Mouse (Mus musculus): Measurements from ENCODE around the gene Wdfy4. TPM values are rescaled to one million over a fixed set of nuclear protein-coding genes. Genes with fewer than 3 reads are reported as not detected.

The Wdfy4 gene
- total and polyA plus RNA-seq, 3 experiments: 27.0 to 34.8 (median 30.9) TPM

GRCm38 (mm10) chr14:33019050-33019449, 166.3 kb downstream of the Wdfy4 start:
- Histone ChIP-seq H3K27me3 (ENCODE audit: control insufficient read depth in 1 of 2, insufficient read depth in 2 of 2, low read length in 2 of 2) (no peaks in the 10 kb centered on the region), H3K36me3 (ENCODE audit: control insufficient read depth in 1 of 2, insufficient read depth in 2 of 2, low read length in 2 of 2) (no peaks in the 10 kb centered on the region; a peak in 1 of 4 replicates), H3K4me1 (ENCODE audit: control insufficient read depth in 1 of 2, insufficient read depth in 2 of 2, low read length in 2 of 2) (no peaks in the 10 kb centered on the region), H3K9me3 (replicated peaks; ENCODE audit: insufficient read depth, low read length) (no peaks in the 10 kb centered on the region), H3K9ac (ENCODE audit: control insufficient read depth, low read depth, low read length, poor library complexity, severe bottlenecking) (no peak overlapping the region), H3K4me3 (ENCODE audit: control insufficient read depth in 1 of 2, insufficient read depth in 1 of 2, low read depth in 2 of 2, low read length in 2 of 2) (no peak overlapping the region), H3K79me2 (ENCODE audit: control insufficient read depth, insufficient read depth, low read length, poor library complexity) (no peaks in the 10 kb centered on the region), H3K27ac (ENCODE audit: control insufficient read depth, low read depth, low read length) (no peak overlapping the region)
- no peak for DNase-seq (ENCODE audit: low read depth, low spot score)
- TF ChIP-seq RCOR1 (IDR thresholded peaks at IDR 0.05; ENCODE audit: low read depth, low read length) (no peak), POLR2A (IDR thresholded peaks at IDR 0.05; ENCODE audit: control insufficient read depth in 1 of 2, insufficient read depth in 1 of 2, low read depth in 1 of 2, low read length in 2 of 2, poor library complexity in 1 of 2) (no peak), E2F4 (IDR thresholded peaks at IDR 0.05; ENCODE audit: borderline replicate concordance, low read depth, low read length) (no peak), ZKSCAN1 (IDR thresholded peaks at IDR 0.05; ENCODE audit: low read depth, low read length) (no peak), ELF1 (IDR thresholded peaks at IDR 0.05; ENCODE audit: low read depth, low read length) (no peak), JUND (IDR thresholded peaks at IDR 0.05; ENCODE audit: low read depth, low read length) (no peak), ZMIZ1 (IDR thresholded peaks at IDR 0.05; ENCODE audit: low read depth, low read length) (no peak), MAX (IDR thresholded peaks at IDR 0.05; ENCODE audit: low read length) (no peak), ETS1 (IDR thresholded peaks at IDR 0.05; ENCODE audit: low read depth, low read length) (no peak), RAD21 (IDR thresholded peaks at IDR 0.05; ENCODE audit: low read depth, low read length) (no peak), EP300 (IDR thresholded peaks at IDR 0.05; ENCODE audit: low read depth in 1 of 2, low read length in 2 of 2) (no peak)

GRCm38 (mm10) chr14:33007638-33008037, 177.7 kb downstream of the Wdfy4 start:
- H3K27ac ChIP-seq (ENCODE audit: control insufficient read depth, low read depth, low read length): no peak overlapping the region
- H3K4me1 ChIP-seq (ENCODE audit: control insufficient read depth in 1 of 2, insufficient read depth in 2 of 2, low read length in 2 of 2): no peaks in the 10 kb centered on the region
- no peaks in the 10 kb centered on the region for H3K36me3 ChIP-seq (ENCODE audit: control insufficient read depth in 1 of 2, insufficient read depth in 2 of 2, low read length in 2 of 2)
- no peaks in the 10 kb centered on the region for H3K9me3 ChIP-seq (replicated peaks; ENCODE audit: insufficient read depth, low read length)
- H3K9ac ChIP-seq (ENCODE audit: control insufficient read depth, low read depth, low read length, poor library complexity, severe bottlenecking): no peak overlapping the region
- no peak for TF ChIP-seq USF2 (IDR thresholded peaks at IDR 0.05; ENCODE audit: borderline replicate concordance in 1 of 2, insufficient read depth in 1 of 2, low read depth in 1 of 2, low read length in 2 of 2)
- TF ChIP-seq NELFE (IDR thresholded peaks at IDR 0.05; ENCODE audit: low read depth, low read length): no peak
- TF ChIP-seq MAFK (IDR thresholded peaks at IDR 0.05; ENCODE audit: borderline replicate concordance, low read depth, low read length): no peak
- no peak for TF ChIP-seq POLR2AphosphoS5 (IDR thresholded peaks at IDR 0.05; ENCODE audit: borderline replicate concordance, low read depth, low read length)
- TF ChIP-seq POLR2A (IDR thresholded peaks at IDR 0.05; ENCODE audit: control insufficient read depth in 1 of 2, insufficient read depth in 1 of 2, low read depth in 1 of 2, low read length in 2 of 2, poor library complexity in 1 of 2): no peak
- no peak for TF ChIP-seq UBTF (IDR thresholded peaks at IDR 0.05; ENCODE audit: borderline replicate concordance, insufficient read depth, low read depth, low read length)
- TF ChIP-seq ETS1 (IDR thresholded peaks at IDR 0.05; ENCODE audit: low read depth, low read length): no peak
- TF ChIP-seq TCF12 (IDR thresholded peaks at IDR 0.05; ENCODE audit: low read depth, low read length): no peak
- no peak for TF ChIP-seq ELF1 (IDR thresholded peaks at IDR 0.05; ENCODE audit: low read depth, low read length)
- TF ChIP-seq MYC (IDR thresholded peaks at IDR 0.05; ENCODE audit: low read depth, low read length): no peak
- TF ChIP-seq CHD1 (IDR thresholded peaks at IDR 0.05; ENCODE audit: low read depth, low read length): no peak
- no peak for TF ChIP-seq NRF1 (IDR thresholded peaks at IDR 0.05; ENCODE audit: insufficient read depth, low read depth, low read length, poor library complexity, severe bottlenecking)
- no peak for TF ChIP-seq GATA1 (IDR thresholded peaks at IDR 0.05; ENCODE audit: low read depth, low read length)
- TF ChIP-seq JUND (IDR thresholded peaks at IDR 0.05; ENCODE audit: low read depth, low read length): no peak
- TF ChIP-seq KAT2A (conservative IDR thresholded peaks at IDR 0.05; ENCODE audit: low read depth, low read length): no peak
- no peak for TF ChIP-seq EP300 (IDR thresholded peaks at IDR 0.05; ENCODE audit: low read depth in 1 of 2, low read length in 2 of 2)
- TF ChIP-seq ZNF384 (IDR thresholded peaks at IDR 0.05; ENCODE audit: low read depth, low read length): no peak
- TF ChIP-seq GABPA (IDR thresholded peaks at IDR 0.05; ENCODE audit: low read depth, low read length): no peak
- DNase-seq (ENCODE audit: low read depth, low spot score): no peak
- no peaks in the 10 kb centered on the region for H3K79me2 ChIP-seq (ENCODE audit: control insufficient read depth, insufficient read depth, low read length, poor library complexity)
- H3K27me3 ChIP-seq (ENCODE audit: control insufficient read depth in 1 of 2, insufficient read depth in 2 of 2, low read length in 2 of 2): no peaks in the 10 kb centered on the region
- H3K4me3 ChIP-seq (ENCODE audit: control insufficient read depth in 1 of 2, insufficient read depth in 1 of 2, low read depth in 2 of 2, low read length in 2 of 2): no peak overlapping the region
